8 mouse cellular contexts compared by ENCODE assay signal in the genomic region with DNA sequence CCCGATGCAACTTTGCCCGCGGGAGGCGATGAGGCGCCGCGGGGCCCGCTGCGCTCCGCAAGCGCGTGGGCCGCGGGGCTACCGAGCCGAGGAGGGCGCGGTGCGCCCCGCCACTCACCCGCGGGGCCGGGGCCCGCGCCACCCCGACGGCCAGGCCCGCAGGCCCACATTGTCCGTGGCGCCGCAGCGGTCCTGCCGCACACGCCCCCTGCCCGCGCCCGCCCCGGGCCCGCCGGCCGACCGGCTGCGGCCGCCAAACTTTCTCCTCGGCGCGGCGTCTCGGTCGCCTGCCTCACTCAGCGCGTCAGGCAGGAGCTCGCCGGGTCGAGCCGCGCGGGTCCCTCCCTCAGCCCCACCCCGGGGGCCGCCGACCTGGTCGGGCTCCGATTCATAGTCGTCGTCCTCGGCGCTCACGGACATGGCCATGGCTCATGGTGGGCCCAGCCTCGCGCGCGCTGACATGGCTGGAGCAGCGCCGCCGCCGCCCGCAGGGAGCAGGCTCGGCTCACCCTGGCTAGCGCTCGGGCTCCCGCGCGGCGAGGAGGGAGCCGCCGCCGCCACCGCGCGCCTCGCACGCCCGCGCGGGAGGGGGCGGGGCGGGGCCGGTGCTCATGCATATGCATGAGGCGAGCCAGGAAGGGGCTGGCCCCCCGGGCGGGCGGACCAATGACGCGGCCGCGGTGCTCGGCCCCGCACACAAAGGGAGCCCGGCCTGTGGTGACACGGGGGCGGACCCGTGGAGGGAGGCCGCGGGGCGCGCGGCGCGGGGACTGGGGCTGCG. TPM values are rescaled to one million over a fixed set of nuclear protein-coding genes. Genes with fewer than 3 reads are reported as not detected.
DNase-seq lines count a peak whose midpoint lies in the region; ATAC-seq lines count a peak whose summit lies in the region.

No protein-coding gene starts in this region.

- peak; percentile 88 for ATAC-seq in frontal cortex, adult (ENCODE audit: low TSS enrichment)
- peak; percentile 99 for ATAC-seq in lung, embryonic 16.5 days (ENCODE audit: low read depth)

- WGBS in hindbrain, embryonic 10.5 days = under 1% methylated on average over 120 of the region's 120 CpGs
- 0% methylated on average over 62 of the region's 120 CpGs for WGBS in lung, embryonic 16.5 days

- no peaks in the 10 kb centered on the region for H3K9me3 ChIP-seq in hindbrain, embryonic 10.5 days
- no peaks in the 10 kb centered on the region for H3K9me3 ChIP-seq in lung, embryonic 16.5 days (ENCODE audit: control insufficient read depth, low read length)

- peak overlapping the region; percentile 88 for H3K9ac ChIP-seq in lung, embryonic 16.5 days (ENCODE audit: low read length)

- no peaks in the 10 kb centered on the region; the same call in 1 of the 2 replicates for H3K27me3 ChIP-seq in hindbrain, embryonic 10.5 days (ENCODE audit: insufficient read depth, poor library complexity, severe bottlenecking)
- no peaks in the 10 kb centered on the region for H3K27me3 ChIP-seq in lung, embryonic 16.5 days (ENCODE audit: control insufficient read depth, insufficient read depth, low read depth, low read length)

- H3K4me2 ChIP-seq in lung, embryonic 16.5 days (ENCODE audit: low read depth, low read length) = peak overlapping the region; percentile 96

- peak; percentile 97 for DNase-seq in Muller cell, postnatal 12 days (ENCODE audit: inconsistent ontology term)
- peak; percentile 89 for DNase-seq in cerebellum, adult 9-10 months
- peak; percentile 92 for DNase-seq in hindbrain, embryonic 10.5 days (ENCODE audit: low spot score)
- peak; percentile 92 for DNase-seq in layer of hippocampus, adult 9-11 months
- peak; percentile 70 for DNase-seq in ovary, postnatal 10 days (ENCODE audit: low spot score)
- DNase-seq in thymus, postnatal 0 days (ENCODE audit: low spot score) = peak; percentile 92

- peak overlapping the region; percentile 97 for H3K27ac ChIP-seq in hindbrain, embryonic 10.5 days
- peak overlapping the region; percentile 90 for H3K27ac ChIP-seq in lung, embryonic 16.5 days (ENCODE audit: low read length)

- H3K36me3 ChIP-seq in hindbrain, embryonic 10.5 days = no peaks in the 10 kb centered on the region
- no peaks in the 10 kb centered on the region for H3K36me3 ChIP-seq in lung, embryonic 16.5 days (ENCODE audit: control insufficient read depth, insufficient read depth, low read length)

- peak overlapping the region; percentile 94 for H3K4me3 ChIP-seq in hindbrain, embryonic 10.5 days
- H3K4me3 ChIP-seq in lung, embryonic 16.5 days (ENCODE audit: low read length) = peak overlapping the region; percentile 78

- peaks cover 35% of the 10 kb centered on the region for H3K4me1 ChIP-seq in hindbrain, embryonic 10.5 days (replicated peaks)
- H3K4me1 ChIP-seq in lung, embryonic 16.5 days (replicated peaks; ENCODE audit: control insufficient read depth, insufficient read depth, low read length) = peaks cover 11% of the 10 kb centered on the region

RNA-seq across cellular contexts. Expression of a gene that starts 50.1 kb away (rescaled TPM):
- 47.6 and 48.3 TPM in 2 replicates for polyA plus RNA-seq in hindbrain, embryonic 10.5 days (2016; fragmentation: Nextera tagmentation; extraction: Ambion mirVana)
- polyA plus RNA-seq in lung, embryonic 16.5 days (2015; fragmentation: Nextera tagmentation; extraction: Ambion mirVana) = 29.1 and 33.6 TPM in 2 replicates
- 35.8 and 37.9 TPM in 2 replicates for polyA plus RNA-seq in thymus, postnatal 0 days (2015; fragmentation: Nextera tagmentation; extraction: Ambion mirVana)

Comparison
In these comparisons a context has a peak if more than half of its experiments do, and no peak if none do; other contexts are left out.
1. Peak in every context shown above with its lines: DNase-seq, ATAC-seq, H3K4me3 ChIP-seq and H3K27ac ChIP-seq.